Mouse (Mus musculus) heart, postnatal 4 days (tissue): ENCODE measurements around the gene F5. TPM values are rescaled to one million over a fixed set of nuclear protein-coding genes. Genes with fewer than 3 reads are reported as not detected.

Experiments used
- DNase-seq: peaks from one replicate; pipeline ENCODE4 v3.0.0; 2021
- total RNA-seq, 2 experiments: library from RNA; stranded (reverse); gene quantifications; 2 replicates each; pipeline ENCODE4 v1.2.3; 2021

The F5 gene
- total RNA-seq, 2 experiments from 2014 or later: 0.41 to 0.52 TPM

- no peak for DNase-seq
Measured at GRCm38 (mm10) chr1:164235078-164235477, 83.4 kb downstream of the F5 start.

DNA sequence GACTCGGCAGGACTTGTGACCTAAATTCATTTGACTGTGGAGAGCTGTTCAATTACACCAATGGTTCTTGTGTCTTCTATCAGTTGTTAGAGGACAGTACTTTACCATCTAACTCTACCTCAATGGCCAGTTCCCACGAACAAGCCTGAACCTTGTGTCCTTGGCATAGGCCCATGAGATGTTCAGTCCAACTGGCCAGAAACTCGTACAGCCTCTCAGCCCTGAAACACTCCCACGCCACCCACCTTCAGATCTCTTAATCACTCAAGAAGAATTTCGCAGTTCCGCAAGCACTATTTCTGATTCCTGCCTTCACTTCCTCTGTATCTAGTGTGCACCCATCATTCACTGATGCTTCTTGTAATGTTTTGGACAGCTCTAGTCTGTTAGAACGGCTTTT is 84.4 kb downstream of the F5 start:
- no peak for DNase-seq

GRCm38 (mm10) chr1:164241494-164241893 is 89.9 kb downstream of the F5 start:
- no peak for DNase-seq

- no peak for DNase-seq
Measured at GRCm38 (mm10) chr1:164242809-164243208, 91.2 kb downstream of the F5 start.

- DNase-seq: no peak
Measured at GRCm38 (mm10) chr1:164247442-164247841, 95.8 kb downstream of the F5 start.

- DNase-seq: peak; percentile 12
Measured at GRCm38 (mm10) chr1:164247971-164248370, 96.3 kb downstream of the F5 start.

- peak; percentile 99 for DNase-seq
Measured at GRCm38 (mm10) chr1:164248465-164249331, 97.1 kb downstream of the F5 start, which contains the start of gene Slc19a2. Gene Slc19a2 (plus strand): TSS chr1:164249046.

- DNase-seq: no peak
Measured at GRCm38 (mm10) chr1:164249332-164249711, 97.7 kb downstream of the F5 start.

DNA sequence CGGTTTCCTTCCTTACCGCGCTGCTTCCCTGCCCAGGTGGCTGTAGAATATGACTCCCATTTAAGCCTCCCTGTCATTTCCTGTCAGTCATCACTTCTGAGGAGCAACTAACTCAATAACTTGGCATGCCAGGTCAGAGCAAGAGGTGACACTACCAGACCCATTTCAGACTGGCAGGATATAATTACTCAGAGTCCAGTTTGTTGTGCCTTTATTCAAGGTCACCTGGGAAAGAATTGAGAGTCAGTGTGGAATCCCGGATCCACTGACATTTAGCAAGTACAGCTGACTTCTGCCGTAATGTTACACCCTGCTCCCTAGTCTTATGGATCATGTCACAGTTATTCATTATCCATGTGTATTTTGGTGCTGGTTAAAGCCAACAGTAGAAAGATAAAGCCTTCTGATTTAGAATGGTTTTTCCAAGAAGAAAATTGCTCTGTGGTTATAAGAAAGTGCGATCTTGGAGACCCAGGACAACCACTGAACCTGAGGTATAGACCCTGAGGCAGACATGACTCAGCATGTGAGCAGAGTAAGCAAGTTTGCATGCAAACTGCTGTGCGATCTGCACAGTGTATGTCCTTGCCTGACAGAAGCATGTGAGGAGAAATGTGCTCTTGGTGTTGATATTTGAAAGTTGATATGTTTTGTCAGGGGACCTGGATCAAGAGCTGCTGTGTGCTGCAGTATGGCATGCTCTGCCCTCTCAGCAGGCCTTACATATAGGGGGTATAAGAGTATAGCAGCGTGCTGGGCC is 98.9 kb downstream of the F5 start:
- DNase-seq: no peak

GRCm38 (mm10) chr1:164251438-164251837 is 99.8 kb downstream of the F5 start:
- no peak for DNase-seq

DNA sequence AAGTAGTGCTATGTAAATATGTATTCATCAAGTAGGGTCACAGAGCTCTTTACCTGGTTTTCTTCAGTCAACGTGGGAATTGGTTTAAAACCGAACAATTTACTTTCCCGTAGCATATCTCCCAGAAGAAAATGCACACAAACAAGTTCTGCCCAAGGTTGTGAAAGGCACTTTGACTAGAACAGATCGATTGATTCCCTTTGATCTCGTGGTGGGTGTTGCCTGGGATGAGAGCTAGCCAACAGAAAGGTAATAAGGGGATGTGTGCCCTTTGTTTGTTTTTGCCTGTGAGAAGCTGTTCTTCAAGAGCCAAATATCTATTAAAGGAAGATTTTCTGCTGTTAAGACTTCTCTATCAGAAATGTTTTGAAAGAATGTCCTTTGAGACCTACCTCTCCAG is 100.9 kb downstream of the F5 start:
- DNase-seq: no peak

- DNase-seq: no peak
Measured at GRCm38 (mm10) chr1:164254836-164255235, 103.2 kb downstream of the F5 start.

- no peak for DNase-seq
Measured at GRCm38 (mm10) chr1:164260171-164261028, 108.8 kb downstream of the F5 start.

DNA sequence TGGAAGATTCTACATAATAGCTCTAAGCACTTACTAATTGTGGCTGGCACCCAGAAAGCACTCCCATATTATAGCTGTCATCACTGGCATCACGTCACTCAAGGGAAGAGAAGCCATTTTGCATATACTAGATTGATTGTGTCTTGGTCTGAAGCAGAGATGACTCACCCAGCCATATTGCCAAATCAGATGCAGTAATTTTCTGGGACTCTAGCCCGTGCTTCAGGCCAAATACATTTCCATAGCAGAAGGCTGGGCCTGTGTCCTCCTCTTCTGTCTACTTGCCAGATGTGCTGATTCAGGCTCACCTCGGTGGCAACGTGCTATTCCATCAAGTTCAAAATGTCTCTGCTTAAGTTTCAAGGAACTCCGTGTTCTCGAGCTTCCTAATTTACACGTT is 109.9 kb downstream of the F5 start:
- DNase-seq: peak; percentile 19

Other genes with a start within 250 kb of the F5 start
- gene Scyl3, start 222.7 kb upstream of the F5 start, total RNA-seq: 10 to 100 TPM in 1 of 2 experiments, 1 to 10 TPM in 1; 9.5 to 10.8 TPM
- gene BC055324, start 157.0 kb upstream of the F5 start, total RNA-seq: 1 to 10 TPM; 6.2 to 6.7 TPM
- 1 to 10 TPM; 3.2 to 3.9 TPM for gene Mettl18, start 156.9 kb upstream of the F5 start, total RNA-seq
- gene Sele, start 103.6 kb upstream of the F5 start, total RNA-seq: 1 to 10 TPM; 4.5 to 5.1 TPM
- gene Sell, start 89.9 kb upstream of the F5 start, total RNA-seq: under 1 TPM; 0.83 to 0.86 TPM
- under 1 TPM; 0.57 to 0.99 TPM for gene Selp, start 36.6 kb upstream of the F5 start, total RNA-seq
- 1 to 10 TPM; 6.7 to 7.0 TPM for gene Slc19a2, start 97.2 kb downstream of the F5 start, total RNA-seq
- gene Ccdc181, start 123.7 kb downstream of the F5 start, total RNA-seq: 1 to 10 TPM; 7.3 to 7.6 TPM
- gene Nme7, start 152.3 kb downstream of the F5 start, total RNA-seq: 1 to 10 TPM; 6.5 to 7.2 TPM
- gene Blzf1, start 155.7 kb downstream of the F5 start, total RNA-seq: 10 to 100 TPM; 25.1 to 25.4 TPM